ENCODE assay signal across 7 mouse cellular contexts in genomic region chr14:61143869-61144268, GRCm38 (mm10). TPM values are rescaled to one million over a fixed set of nuclear protein-coding genes. Genes with fewer than 3 reads are reported as not detected.
DNase-seq lines count a peak whose midpoint lies in the region; ATAC-seq and TF ChIP-seq lines count a peak whose summit lies in the region.

No protein-coding gene starts in this region.

- peak; percentile 40; the same call in 1 of the 2 replicates for ATAC-seq in granulocyte monocyte progenitor cell, adult 5-6 weeks (replicated peaks; ENCODE audit: poor library complexity, severe bottlenecking)

- peak; percentile 75 for TF ChIP-seq CTCF in layer of hippocampus, adult 2 months (conservative IDR thresholded peaks at IDR 0.05)

- no peak overlapping the region for H3K4me3 ChIP-seq in layer of hippocampus, adult 2 months

- DNase-seq in layer of hippocampus, adult 2 months (ENCODE audit: low spot score in 2 of 2) = no peak
- no peak for DNase-seq in layer of hippocampus, adult 9-10 months (ENCODE audit: low spot score)
- DNase-seq in R1 (ENCODE audit: low read depth, low spot score) = peak; percentile 90
- DNase-seq in lung, postnatal 25 days (ENCODE audit: low spot score) = peak; percentile 1
- DNase-seq in thymus, postnatal 36 days = peak; percentile 22 to 24
- DNase-seq in spleen, adult 12 weeks (ENCODE audit: low spot score) = no peak

- H3K27ac ChIP-seq in layer of hippocampus, adult 2 months = no peak overlapping the region

RNA-seq across cellular contexts. Expression of gene Sacs, which starts 5.6 kb away (rescaled TPM):
- 10 to 100 TPM; 54.8 to 62.1 TPM for total RNA-seq in layer of hippocampus, adult 2 months (2021)
- total RNA-seq in granulocyte monocyte progenitor cell, adult 5-6 weeks (2014; fragmentation: Nextera tagmentation) = 10.2 and 13.8 TPM in 2 replicates
- total RNA-seq in granulocyte monocyte progenitor cell, adult 5-6 weeks (2017) = 16.8 and 17.7 TPM in 2 replicates

Comparison
In these comparisons a context has a peak if more than half of its experiments do, and no peak if none do; other contexts are left out.
1. DNase-seq: peak in R1 (single experiment), lung, postnatal 25 days (single experiment) and thymus, postnatal 36 days (2 of 2); none in layer of hippocampus, adult 2 months (0 of 2), layer of hippocampus, adult 9-10 months (single experiment) and spleen, adult 12 weeks (single experiment).